Mouse (Mus musculus) urinary bladder, adult 18-20 months (tissue): ENCODE measurements around the gene Lrp10.
A peak's percentile ranks its signal among the peaks of the same experiment; 100 is the strongest.

ENCODE experiments used
- DNase-seq, 2 experiments: peaks; one replicate each; pipeline ENCODE4 v3.0.0; 2022; ENCODE audit warnings: low spot score in 2 of 2, mixed read lengths in 2 of 2

Lrp10 gene

GRCm38 (mm10) chr14:54433941-54434531 lies 29.9 kb upstream of the Lrp10 start:
- DNase-seq, result peak in 1 of 2 experiments; percentile 58

DNA sequence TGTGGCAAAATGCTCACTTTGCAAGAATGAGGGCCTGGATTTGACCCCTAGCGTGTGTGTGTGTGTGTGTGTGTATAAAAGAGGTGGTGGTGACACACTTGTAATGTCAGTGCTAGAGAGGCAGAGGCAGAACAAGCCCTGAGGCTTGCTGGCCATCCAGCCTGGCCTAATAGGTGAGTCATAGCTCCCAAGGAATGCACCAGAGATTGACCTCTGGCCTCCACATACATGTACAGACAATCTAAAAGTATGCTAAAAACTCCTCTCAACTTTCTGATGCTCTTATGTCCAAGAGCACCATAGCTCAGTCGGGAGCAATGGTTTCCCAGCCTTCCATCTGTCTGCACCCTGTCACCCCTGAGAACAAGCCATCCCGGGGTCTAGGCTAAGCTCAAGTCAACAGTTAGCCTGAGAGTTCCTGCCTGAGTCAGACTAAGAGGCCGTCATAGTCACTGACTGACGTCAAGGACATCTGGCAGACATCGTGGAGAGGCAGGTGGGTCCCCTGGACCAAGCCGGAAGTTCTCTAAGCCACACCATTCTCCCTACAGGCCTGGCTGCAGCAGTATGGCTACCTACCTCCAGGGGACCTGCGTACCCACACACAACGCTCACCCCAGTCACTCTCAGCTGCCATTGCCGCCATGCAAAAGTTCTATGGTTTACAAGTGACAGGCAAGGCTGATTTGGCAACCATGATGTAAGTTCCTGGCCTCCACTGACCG lies 28.6 kb upstream of the Lrp10 start:
- DNase-seq, result no peak

GRCm38 (mm10) chr14:54439155-54439554 lies 24.8 kb upstream of the Lrp10 start:
- no peak for DNase-seq

DNA sequence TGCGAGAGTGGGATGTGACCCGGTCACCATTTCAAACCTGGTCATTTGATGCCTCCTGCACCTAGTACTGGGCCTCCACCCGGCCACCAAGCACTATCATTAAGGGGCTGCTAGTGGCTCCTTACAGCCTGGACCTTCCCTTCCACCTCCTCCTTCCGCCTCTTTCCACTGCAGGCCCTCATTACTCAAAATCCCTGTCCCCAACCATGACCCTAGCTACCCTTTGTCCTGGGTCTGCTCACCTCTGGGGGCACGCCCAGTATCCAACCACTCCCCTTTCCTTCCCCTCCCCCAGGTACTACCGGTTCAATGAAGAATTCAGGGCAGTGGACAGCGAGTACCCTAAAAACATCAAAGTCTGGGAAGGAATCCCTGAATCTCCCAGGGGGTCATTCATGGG lies 24.3 kb upstream of the Lrp10 start:
- no peak for DNase-seq

GRCm38 (mm10) chr14:54440538-54440937 lies 23.4 kb upstream of the Lrp10 start:
- no peak for DNase-seq

GRCm38 (mm10) chr14:54441365-54441764 lies 22.6 kb upstream of the Lrp10 start:
- no peak for DNase-seq

DNA sequence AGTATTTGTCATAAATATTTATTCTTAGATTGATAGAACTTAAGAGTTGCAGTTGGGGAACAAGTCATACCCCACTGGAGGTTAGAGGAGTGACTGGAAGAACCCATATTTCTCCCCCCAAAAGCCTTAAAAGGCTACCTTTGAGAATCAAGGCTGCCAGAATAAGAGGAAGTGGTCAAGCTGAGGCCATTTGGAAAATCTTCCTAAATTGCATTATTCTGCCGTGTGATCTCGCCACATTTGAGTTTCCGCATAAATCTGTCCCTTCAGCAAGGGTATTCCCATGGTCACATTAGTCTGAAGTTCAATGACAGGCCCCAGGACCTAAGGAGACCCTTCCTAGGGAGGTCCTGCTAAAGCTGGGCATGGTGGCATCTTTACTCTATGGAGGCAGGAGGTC lies 21.4 kb upstream of the Lrp10 start:
- no peak for DNase-seq

- DNase-seq, result peak in 1 of 2 experiments; percentile 63
Observed at GRCm38 (mm10) chr14:54443196-54443595, 20.7 kb upstream of the Lrp10 start.

DNA sequence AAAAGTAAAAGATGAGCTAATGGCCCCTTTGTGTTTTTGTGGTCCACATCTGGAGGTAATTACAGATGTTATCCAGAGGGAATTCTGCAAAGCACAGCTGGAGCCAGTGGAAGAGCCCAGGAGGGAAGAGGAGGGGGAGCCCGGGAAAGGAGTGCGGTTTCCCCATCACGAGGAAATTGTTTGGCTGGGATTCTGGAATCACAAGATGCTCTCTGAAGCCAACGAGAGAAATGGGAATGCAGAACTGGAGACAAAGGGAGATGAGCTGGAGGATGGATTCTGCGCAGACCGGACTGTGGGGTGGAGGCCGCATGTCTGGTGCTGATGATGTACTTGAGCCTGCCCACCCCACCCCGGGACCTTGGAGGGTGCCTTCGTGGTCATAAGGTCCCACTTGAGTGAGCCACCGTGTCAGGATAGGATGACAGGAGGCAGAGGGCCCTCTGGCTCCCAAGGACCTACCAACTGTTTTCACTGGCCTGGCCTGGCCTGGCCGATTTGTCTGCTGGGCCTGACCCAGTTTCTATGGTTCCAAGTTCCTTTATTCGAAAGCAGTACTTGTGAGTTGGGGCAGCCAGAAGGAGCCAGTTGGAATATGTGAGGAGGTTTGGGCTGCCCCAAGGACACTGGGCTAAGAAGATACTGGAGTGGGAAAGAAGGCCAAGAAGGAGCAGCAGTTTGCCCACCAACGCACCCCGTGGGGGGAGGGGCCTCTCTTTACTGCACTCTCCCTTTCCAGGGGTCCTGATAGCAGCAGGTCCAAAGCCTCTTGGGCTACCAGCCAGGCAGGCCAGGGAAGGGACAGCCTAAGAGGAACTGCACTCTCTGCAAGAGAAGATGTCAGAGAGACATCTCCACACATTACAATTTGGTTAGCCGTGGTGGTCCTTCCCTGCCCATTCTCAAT lies 20.0 kb upstream of the Lrp10 start:
- DNase-seq, result peak in 1 of 2 experiments; percentile 71

DNA sequence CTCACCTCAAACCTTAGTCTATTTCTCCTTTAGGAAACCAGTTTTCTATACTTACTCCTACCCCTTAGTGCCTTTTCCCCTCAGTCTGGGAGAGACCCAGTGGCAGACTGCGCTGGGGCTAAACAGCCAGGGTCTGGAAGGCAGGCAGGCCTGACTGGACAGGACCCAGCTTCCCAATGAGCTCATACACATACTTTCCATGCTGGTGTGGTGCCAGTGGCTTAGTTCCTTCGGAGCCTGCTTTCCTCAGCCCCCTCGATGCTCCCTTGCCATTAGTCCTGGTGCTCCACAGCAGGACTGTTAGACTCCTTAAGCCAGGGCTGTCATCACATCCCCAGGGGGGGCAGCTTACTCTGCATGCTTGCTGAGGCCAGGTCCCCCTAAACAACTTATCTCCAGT lies 18.5 kb upstream of the Lrp10 start:
- no peak for DNase-seq

DNA sequence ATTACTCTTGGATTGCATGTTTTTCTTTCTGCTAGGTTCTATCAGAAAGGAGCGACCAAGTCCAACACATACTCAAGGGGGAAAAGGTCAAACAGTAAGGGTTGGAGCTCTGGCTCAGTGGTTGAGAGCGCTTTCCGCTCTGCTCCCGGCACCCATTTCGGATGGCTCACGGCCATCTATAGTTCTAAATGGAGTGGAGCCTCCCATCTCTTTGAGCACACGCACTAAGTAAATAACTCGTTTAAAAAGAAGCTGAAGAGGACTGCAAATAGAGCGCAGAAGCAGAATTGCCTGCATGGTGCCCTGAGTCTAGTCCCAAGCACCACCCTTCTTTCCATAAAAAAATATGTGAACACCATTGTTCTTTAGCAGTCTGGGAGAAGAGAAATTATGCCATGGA lies 10.4 kb upstream of the Lrp10 start:
- DNase-seq, result no peak

- no peak for DNase-seq
Observed at GRCm38 (mm10) chr14:54454669-54455528, 9.0 kb upstream of the Lrp10 start.

GRCm38 (mm10) chr14:54457907-54458569 lies 5.9 kb upstream of the Lrp10 start:
- DNase-seq, result no peak

GRCm38 (mm10) chr14:54462146-54462545 lies 1.8 kb upstream of the Lrp10 start:
- no peak for DNase-seq

DNA sequence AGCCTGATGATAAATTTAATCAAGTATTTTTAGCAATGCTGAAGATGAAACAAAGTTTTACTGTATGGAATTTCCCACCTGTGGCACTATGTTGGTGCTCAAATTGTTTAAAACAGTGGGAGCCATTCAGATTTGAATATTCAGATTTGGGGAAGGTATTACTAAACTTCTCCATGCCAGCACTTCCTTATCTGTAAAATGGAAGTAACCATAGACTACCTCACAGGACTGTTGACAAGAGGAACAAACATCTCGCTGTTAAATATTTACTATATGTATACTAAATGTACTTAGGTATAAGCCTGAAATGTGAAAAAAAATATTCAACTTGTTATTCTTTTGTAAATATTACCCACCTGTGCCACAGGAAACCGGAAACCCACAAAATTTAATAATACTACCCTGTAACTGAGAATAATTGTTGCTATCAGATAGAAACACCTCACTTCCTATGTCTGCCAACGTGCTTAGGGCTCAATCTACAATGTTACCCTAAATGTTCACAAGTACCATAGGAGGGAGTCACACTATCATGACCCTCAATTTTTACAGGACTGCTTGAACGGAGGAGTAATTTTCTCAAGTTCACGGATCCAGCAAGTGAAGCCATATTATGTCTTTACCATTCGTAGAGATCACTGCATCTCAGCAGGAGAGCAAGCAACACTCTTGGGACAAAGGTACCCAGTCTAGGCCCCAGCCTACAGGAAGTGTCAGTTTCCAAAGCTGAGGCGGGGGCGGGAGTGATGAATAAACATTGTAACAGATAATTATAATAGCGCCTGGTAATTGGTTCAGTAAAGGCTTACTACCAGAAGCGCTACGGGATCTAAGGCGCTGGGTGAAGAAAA lies 604 bp upstream of the Lrp10 start:
- no peak for DNase-seq

- DNase-seq, result peak; percentile 67 to 69
Observed at GRCm38 (mm10) chr14:54464293-54465005, 512 bp downstream of the Lrp10 start.

DNA sequence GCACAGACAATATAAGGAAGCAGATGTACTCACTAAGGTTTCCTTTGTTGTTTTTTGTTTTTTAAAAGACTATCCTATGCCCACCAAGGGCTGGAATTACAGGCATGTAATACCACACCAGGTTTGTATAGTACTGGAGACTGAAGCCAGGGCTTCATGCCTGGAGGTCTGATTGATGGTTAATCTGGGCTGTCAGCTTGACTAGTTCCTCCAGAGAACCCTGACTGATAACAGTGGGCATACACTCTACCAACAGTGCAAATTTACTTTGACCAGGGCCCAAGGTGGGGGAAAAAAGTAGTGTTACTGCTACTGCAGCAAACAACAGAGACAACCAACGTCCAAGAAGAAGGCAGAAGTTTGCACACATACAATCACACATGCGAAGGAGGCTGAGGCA lies 7.5 kb downstream of the Lrp10 start:
- no peak for DNase-seq

DNA sequence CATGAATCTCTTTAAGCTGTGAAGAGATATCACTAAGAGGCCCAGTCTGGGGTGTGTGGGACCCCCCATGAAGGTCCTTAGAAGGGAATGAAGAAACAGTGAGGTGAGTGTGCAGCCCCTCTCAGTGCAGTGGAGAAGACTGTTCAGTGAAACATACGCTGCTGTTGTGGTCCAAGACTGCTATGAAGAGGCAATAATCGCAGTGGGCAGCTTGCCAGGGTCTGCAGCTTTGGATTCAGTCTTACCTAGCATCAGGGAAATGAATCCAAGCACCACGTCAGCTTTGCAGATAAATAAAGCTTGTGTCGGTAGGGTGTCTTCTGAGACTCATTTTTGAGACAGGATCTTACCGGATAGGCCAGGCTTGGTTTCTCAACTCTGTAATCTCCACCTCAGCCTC lies 8.7 kb downstream of the Lrp10 start:
- DNase-seq, result no peak

DNA sequence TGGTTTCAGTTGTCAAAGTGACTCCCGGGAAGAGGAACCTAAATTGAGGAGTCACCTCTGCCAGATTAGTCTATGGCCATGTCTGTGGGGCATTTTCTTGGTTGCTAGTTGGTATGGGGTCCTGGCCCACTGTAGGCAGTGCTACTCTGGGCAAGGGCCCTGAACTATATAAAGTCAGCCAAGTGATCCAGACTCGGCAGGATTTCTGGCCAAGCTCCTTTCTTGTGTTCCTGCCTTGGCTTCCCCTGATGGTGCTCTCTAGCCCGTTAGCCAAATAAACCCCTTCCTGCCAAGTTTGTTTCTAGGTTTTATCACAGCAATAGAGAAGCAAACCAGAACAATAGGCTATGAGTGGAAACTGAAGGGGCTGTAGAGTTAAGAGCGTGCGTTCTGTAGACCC lies 10.8 kb downstream of the Lrp10 start:
- no peak for DNase-seq
